Mouse (Mus musculus) liver, embryonic 13.5 days (tissue): ENCODE measurements around the gene Gm11444. TPM values are rescaled to one million over a fixed set of nuclear protein-coding genes. Genes with fewer than 3 reads are reported as not detected.

Experiments used
- ATAC-seq: fragments of 200-750 bp; cut with Nextera tagmentation; 2 replicates; pipeline ENCODE4 v1.8.0; 2017; ENCODE audit warnings: low read depth, mild to moderate bottlenecking, moderate number of reproducible peaks, moderate library complexity
- DNase-seq: peaks from one replicate; pipeline ENCODE4 v3.0.0; 2022
- H3K27ac ChIP-seq: fragments of 300-500 bp; sonication (generic); 2 replicates; pipeline ENCODE4 v1.5.1; 2015; ENCODE audit warnings: moderate library complexity, mild to moderate bottlenecking, inconsistent platforms
- H3K27me3 ChIP-seq: fragments of 300-500 bp; sonication (generic); 2 replicates; pipeline ENCODE4 v1.6.1; 2015; ENCODE audit warnings: mild to moderate bottlenecking, inconsistent platforms
- H3K36me3 ChIP-seq: fragments of 300-500 bp; sonication (generic); 2 replicates; pipeline ENCODE4 v1.6.1; 2015; ENCODE audit warnings: mild to moderate bottlenecking, inconsistent platforms
- H3K4me1 ChIP-seq: fragments of 300-500 bp; sonication (generic); replicated peaks from 2 replicates; pipeline ENCODE4 v1.6.1; 2015; ENCODE audit warnings: inconsistent platforms
- H3K4me2 ChIP-seq: fragments of 300-500 bp; sonication (generic); 2 replicates; pipeline ENCODE4 v1.6.1; 2015; ENCODE audit warnings: inconsistent platforms, mild to moderate bottlenecking, moderate library complexity
- H3K4me3 ChIP-seq: fragments of 300-500 bp; sonication (generic); replicated peaks from 2 replicates; pipeline ENCODE4 v1.5.1; 2015; ENCODE audit warnings: mild to moderate bottlenecking, inconsistent platforms
- H3K9ac ChIP-seq: fragments of 300-500 bp; sonication (generic); 2 replicates; pipeline ENCODE4 v1.6.1; 2015; ENCODE audit warnings: mild to moderate bottlenecking, inconsistent platforms
- H3K9me3 ChIP-seq: fragments of 300-500 bp; sonication (generic); replicated peaks from 2 replicates; pipeline ENCODE4 v1.6.1; 2016; ENCODE audit warnings: inconsistent platforms
- WGBS: fragments of 180-500 bp; shearing (Covaris S2); methylation state at CpG from one replicate; pipeline ENCODE4 v1.1.7; 2015; ENCODE audit not compliant: insufficient replicate concordance; 5-methylcytosine and 5-hydroxymethylcytosine counted together
- polyA plus RNA-seq: library from polyadenylated mRNA; unstranded; fragments of >200 nt; fragmentation: Nextera tagmentation; extraction: Ambion mirVana; gene quantifications from 2 replicates; pipeline ENCODE4 v1.2.1, GENCODE M21; 2015

The Gm11444 gene
- polyA plus RNA-seq, 1 experiment from 2014 or later: not detected

DNA sequence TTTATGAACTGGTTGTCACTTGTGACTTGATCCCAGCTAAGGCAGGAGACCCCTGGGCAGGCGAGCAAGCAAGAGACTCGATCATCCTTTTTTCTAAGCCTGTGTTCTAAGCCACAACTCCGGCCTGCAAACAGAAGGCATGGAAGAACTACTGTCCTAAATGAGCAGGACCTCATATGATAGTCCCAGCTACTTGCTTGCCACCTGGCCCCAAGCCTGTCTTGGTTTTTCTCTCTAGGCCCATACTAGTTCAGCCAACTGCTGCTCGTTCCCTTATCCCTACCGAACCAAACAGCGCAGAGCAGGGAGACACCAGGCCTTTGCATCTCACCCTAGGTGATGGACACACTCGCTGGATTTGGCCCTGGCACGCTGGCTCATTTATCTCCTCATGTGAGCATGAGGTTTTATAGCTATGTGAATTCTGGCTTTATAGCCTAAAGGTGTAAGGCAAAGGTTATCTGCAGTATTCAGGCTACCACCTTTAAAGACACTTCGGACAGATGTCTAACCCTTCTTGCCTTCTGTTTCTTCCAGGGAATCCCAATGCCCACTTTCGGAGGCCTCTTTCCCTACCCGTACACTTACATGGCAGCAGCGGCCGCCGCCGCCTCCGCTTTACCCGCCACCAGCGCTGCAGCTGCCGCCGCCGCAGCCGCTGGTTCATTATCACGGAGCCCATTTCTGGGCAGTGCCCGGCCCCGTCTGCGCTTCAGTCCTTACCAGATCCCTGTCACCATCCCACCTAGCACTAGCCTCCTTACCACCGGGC lies 9.9 kb downstream of the Gm11444 start:
- H3K4me3 ChIP-seq: peak overlapping the region; percentile 20
- DNase-seq: no peak
- peaks cover 39% of the 10 kb centered on the region for H3K4me1 ChIP-seq
- peak overlapping the region; percentile 28; the same call in 1 of the 2 replicates for H3K4me2 ChIP-seq
- no peak for ATAC-seq
- no peak overlapping the region for H3K27ac ChIP-seq
- H3K9me3 ChIP-seq: no peaks in the 10 kb centered on the region
- H3K27me3 ChIP-seq: peaks cover 100% of the 10 kb centered on the region
- H3K36me3 ChIP-seq: no peaks in the 10 kb centered on the region
- H3K9ac ChIP-seq: no peak overlapping the region
- WGBS: 9% methylated on average over 27 of the region's 27 CpGs

DNA sequence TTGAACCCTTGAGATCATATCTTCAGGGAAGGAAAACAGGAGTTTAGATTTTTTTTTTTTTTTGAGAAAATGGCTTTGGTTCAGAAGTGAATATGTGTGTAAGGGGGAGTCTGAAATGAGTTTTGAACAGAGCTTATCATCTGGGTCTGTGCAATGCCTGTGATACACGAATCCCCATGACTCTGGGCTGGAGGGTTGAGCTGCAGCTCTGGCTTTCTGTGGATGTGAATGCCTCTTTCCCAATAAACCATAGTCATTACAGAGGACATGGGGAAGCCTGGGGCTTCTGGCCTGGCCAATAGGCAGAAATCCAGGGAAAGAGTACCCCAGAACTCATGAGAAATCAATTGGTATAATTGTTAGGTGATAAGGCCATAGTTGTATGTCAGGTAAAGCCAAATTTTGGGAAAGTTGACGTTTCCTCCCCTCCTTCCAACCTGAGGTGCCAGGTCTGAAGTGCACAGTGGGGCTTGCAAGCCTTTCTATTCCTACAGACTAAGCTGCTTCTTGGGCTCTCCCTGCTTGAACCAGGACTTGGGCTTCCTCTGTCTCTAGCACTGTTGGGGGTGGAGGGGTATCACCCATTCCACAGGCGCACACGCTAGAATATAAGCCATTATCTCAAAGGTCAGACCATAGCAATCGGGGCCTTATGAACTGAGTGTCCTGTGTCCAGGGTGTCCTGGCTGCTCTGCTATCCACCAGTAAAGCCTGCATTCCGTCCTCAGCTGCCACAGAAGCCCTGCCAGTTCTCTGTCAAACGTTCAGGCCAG lies 10.7 kb downstream of the Gm11444 start:
- Histone ChIP-seq H3K4me2 (no peak overlapping the region), H3K4me3 (no peak overlapping the region), H3K9ac (no peak overlapping the region), H3K27ac (no peak overlapping the region), H3K4me1 (peaks cover 37% of the 10 kb centered on the region), H3K27me3 (peaks cover 100% of the 10 kb centered on the region), H3K9me3 (no peaks in the 10 kb centered on the region), H3K36me3 (no peaks in the 10 kb centered on the region)
- ATAC-seq: no peak
- WGBS: 16% methylated on average over 7 of the region's 7 CpGs
- no peak for DNase-seq

DNA sequence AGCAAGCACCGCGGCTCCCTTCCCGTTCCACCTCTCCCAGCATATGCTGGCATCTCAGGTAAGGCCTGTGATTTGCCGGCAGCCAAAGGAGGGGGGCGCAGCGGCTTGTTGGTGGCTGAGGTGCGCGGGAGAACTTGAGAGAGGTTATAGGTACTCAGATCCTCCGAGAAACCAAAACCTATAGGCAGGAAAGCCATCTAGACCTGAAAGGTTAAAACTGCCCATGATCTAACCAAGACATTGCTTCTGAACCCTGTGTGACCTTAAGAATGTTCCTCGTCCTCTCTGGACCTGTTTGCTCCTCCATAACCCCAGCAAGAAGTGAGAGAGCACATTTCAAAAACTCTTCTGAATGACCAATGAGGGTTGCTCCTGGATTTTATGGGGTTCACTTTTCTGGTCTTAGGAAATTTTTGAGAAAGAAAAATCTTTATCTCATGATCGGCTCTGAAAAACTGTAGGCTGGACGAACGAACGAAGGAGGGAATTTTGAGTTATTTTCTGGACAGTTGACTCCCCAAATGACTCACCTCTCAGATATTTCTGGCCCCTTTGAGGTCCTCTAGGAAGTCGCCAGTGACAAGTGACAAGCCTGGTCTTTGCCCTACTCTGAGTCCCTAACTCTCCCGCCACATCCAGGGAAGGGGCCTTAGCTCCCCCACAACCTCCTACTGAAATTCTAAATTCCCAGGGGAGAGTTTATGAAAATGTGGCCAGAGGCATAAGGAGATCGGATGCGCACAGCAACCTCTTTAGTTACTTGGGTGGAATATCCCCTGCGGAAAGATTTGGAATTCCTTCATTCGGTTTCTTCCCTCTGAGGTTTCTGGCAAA lies 11.5 kb downstream of the Gm11444 start:
- H3K9ac ChIP-seq: no peak overlapping the region
- no peaks in the 10 kb centered on the region for H3K9me3 ChIP-seq
- H3K36me3 ChIP-seq: no peaks in the 10 kb centered on the region
- H3K4me1 ChIP-seq: peaks cover 29% of the 10 kb centered on the region
- WGBS: 12% methylated on average over 20 of the region's 20 CpGs
- peak overlapping the region; percentile 18 for H3K4me3 ChIP-seq
- H3K27ac ChIP-seq: no peak overlapping the region
- H3K4me2 ChIP-seq: peak overlapping the region; percentile 28; the same call in 1 of the 2 replicates
- DNase-seq: no peak
- ATAC-seq: no peak
- peaks cover 100% of the 10 kb centered on the region for H3K27me3 ChIP-seq

DNA sequence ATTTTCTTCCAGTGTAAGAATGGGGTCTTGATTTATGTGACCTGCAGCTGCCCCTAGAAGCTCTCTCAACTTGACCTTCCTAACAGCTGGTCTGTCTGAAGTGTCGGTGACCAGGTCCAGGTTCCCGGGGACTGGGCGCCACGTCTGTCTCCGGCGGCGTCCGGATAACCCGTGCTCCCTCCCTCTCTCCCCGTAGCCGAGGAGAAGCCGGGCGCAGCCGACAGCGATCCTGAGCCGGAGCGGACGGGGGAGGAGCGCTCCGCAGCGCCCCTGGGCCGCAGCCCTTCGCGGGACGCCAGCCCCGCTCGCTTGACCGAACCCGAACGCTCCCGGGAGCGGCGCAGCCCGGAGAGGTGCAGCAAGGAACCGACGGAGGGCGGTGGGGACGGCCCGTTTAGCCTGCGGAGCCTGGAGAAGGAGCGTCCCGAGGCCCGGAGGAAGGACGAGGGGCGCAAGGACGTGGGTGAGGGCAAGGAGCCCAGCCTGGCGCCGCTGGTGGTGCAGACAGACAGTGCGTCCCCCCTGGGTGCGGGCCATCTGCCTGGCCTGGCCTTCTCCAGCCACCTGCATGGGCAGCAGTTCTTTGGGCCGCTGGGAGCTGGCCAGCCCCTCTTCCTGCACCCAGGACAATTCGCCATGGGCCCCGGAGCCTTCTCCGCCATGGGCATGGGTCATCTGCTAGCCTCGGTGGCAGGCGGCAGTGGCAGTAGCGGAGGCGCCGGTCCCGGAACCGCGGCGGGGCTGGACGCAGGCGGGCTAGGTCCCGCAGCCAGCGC lies 12.3 kb downstream of the Gm11444 start:
- Histone ChIP-seq H3K27ac (no peak overlapping the region), H3K9me3 (no peaks in the 10 kb centered on the region), H3K36me3 (no peaks in the 10 kb centered on the region), H3K4me1 (peaks cover 27% of the 10 kb centered on the region), H3K27me3 (peaks cover 100% of the 10 kb centered on the region), H3K9ac (peak overlapping the region; percentile 23; the same call in 1 of the 2 replicates), H3K4me3 (peak overlapping the region; percentile 18), H3K4me2 (peak overlapping the region; percentile 28)
- ATAC-seq (no peak), DNase-seq (no peak)
- WGBS: 2% methylated on average over 67 of the region's 67 CpGs

DNA sequence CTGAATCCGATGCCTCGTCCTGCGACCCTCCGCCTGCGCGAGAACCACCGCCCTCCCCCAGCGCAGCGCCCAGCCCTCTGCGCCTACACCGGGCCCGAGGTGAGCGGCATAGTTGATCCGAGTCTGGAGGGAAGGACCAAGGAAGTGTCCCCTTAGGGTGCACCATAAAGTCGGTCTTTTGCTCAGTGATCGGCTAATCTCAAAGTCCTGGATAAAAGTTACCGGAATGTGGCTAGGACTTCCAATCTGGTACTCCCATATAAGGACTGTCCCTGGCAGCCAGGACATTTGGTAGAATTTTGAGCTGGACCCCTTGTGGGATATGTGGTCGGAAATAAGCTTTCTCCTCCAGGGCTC lies 12.9 kb downstream of the Gm11444 start:
- no peak overlapping the region for H3K27ac ChIP-seq
- H3K36me3 ChIP-seq: no peaks in the 10 kb centered on the region
- no peak for DNase-seq
- peak overlapping the region; percentile 18 for H3K4me3 ChIP-seq
- H3K9me3 ChIP-seq: no peaks in the 10 kb centered on the region
- 4% methylated on average over 18 of the region's 18 CpGs for WGBS
- H3K27me3 ChIP-seq: peaks cover 100% of the 10 kb centered on the region
- H3K4me2 ChIP-seq: peak overlapping the region; percentile 28
- H3K9ac ChIP-seq: no peak overlapping the region
- ATAC-seq: no peak
- peaks cover 28% of the 10 kb centered on the region for H3K4me1 ChIP-seq

DNA sequence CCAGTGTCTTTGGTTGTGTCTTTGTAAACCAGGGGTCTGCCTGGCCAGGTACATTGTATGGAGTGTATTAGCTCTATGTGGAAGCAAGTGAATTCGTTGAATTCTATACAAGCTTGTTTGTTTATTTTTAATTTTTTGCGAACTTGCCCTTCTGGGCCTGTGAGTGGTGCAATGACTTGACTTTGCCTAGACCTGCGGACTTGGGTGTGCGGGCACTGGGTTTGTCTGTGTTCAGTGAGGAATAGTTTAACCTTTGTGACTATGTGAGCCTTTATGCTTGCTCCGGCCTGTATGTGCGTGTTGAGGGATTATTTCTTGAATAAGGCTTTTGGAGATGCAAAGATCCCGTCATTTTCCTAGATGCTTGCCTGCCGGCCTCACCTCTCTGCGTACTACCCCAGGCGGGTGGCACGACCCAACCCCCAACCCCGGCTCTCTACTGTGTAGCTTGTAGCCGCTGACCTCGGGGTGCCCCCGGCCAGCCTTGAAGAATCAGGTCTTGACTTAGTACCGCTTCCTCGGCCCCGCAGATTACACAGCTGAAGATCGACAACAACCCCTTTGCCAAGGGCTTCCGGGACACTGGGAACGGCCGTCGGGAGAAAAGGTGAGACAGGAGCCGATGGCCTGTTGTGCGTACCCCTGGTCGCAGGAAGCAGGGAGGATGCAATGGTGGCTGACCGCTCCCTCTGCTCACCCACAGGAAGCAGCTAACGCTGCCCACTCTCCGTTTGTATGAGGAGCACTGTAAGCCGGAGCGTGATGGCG lies 13.4 kb downstream of the Gm11444 start:
- 6% methylated on average over 32 of the region's 32 CpGs for WGBS
- Histone ChIP-seq H3K4me2 (peak overlapping the region; percentile 28), H3K9me3 (no peaks in the 10 kb centered on the region), H3K9ac (no peak overlapping the region), H3K4me1 (peaks cover 29% of the 10 kb centered on the region), H3K27ac (no peak overlapping the region), H3K27me3 (peaks cover 100% of the 10 kb centered on the region), H3K4me3 (peak overlapping the region; percentile 18), H3K36me3 (no peaks in the 10 kb centered on the region)
- ATAC-seq (no peak), DNase-seq (no peak)

DNA sequence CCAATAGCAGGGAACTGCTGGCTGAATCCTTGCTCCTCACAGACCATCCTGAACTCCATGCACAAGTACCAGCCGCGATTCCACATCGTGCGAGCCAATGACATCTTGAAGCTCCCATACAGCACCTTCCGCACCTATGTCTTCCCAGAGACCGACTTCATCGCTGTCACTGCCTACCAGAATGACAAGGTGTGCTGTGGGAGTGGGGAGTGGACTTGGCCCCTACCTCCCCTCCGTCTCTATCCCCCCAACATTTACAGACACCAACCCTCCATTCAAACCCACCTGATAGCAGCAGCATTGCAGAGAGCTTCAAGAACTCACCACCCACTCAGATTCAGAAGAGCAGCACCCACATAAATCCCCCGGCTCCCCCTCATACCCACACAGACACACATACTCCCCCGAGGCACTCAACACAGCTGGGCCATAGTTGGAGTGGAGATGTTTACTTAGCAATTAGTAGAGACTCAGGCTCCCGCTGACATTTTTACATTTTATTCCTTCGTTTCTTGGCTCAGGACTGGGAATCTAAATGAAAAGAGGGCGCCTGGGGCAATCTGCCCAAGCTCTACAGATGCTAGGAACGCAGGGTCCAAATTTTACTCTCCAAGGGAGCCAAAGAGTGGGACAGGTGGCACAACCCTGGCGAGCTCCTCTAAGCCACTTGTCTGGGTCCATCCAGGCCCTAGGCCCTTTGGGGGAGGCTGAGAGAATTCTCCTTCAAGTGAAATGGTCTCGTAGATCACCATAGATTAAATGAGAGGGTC lies 14.2 kb downstream of the Gm11444 start:
- Histone ChIP-seq H3K36me3 (no peaks in the 10 kb centered on the region), H3K27ac (no peak overlapping the region), H3K4me2 (no peak overlapping the region), H3K27me3 (peaks cover 100% of the 10 kb centered on the region), H3K9ac (no peak overlapping the region), H3K9me3 (no peaks in the 10 kb centered on the region), H3K4me1 (peaks cover 33% of the 10 kb centered on the region), H3K4me3 (no peak overlapping the region; the same call in 1 of the 2 replicates)
- ATAC-seq (no peak), DNase-seq (no peak)
- WGBS: 14% methylated on average over 16 of the region's 16 CpGs

DNA sequence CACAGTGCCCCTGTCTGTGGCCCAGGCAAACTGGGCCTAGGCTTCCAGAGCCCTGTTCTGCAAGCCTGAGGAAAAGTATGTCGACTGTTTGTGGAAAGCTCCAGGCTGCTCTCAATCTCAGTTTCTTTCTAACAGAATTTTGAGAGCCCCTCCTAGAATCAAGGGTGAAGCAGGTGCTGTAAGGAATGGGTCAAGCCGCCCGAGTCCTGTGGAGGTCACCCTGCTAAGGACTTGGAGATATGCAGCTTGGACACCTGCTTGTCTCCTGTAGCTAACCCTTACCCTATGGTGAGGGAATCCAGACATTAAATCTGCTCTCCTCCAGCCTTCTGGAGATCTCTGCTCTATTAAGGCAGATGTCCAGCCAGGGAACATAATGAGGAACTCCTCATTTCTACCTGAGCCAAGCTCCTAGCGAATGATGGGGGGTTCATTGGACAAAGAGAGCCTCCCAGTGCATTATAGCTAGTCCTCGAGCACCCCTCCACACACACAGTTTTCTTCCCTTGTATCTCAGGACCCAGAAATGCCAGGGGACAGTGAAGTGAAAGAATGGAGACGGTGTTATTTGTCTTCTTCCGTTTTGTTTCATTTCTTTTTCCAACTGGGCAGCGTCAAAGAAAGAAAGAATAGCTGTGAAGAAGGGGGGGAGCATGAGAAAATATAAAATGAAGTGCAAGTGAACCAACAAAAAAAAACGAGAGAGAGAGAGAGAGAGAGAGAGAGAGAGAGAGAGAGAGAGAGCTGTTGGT lies 15.0 kb downstream of the Gm11444 start:
- Histone ChIP-seq H3K4me1 (peaks cover 28% of the 10 kb centered on the region), H3K36me3 (no peaks in the 10 kb centered on the region), H3K4me2 (0 out of 2 replicates have a peak overlapping the region, but pooled peaks have one; percentile 66), H3K9me3 (no peaks in the 10 kb centered on the region), H3K27me3 (peaks cover 100% of the 10 kb centered on the region), H3K4me3 (peak overlapping the region; percentile 53), H3K27ac (no peak overlapping the region), H3K9ac (no peak overlapping the region)
- ATAC-seq: no peak
- 11% methylated on average over 9 of the region's 9 CpGs for WGBS
- no peak for DNase-seq

DNA sequence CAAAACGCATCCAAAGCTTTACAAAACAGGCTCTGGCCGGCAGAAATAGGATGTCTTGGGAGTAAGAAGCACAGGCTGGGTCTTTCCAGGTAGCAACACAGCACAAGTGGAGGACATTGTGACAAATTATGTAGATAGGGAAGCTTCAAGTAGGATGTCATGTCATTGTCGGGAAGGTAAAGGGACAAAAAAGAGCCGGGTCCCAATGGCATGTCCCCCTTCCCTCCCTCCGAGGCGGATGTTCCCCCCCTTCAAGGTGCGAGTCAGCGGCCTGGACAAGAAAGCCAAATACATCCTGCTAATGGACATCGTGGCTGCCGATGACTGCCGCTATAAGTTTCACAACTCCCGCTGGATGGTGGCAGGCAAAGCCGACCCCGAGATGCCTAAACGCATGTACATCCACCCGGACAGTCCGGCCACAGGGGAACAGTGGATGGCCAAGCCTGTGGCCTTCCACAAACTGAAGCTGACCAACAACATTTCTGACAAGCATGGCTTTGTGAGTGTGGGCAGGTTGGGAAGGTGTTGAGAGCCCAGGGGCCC lies 15.7 kb downstream of the Gm11444 start:
- no peak overlapping the region for H3K9ac ChIP-seq

More for the DNA sequence above, 15.7 kb downstream of the Gm11444 start:
- Histone ChIP-seq H3K9me3 (no peaks in the 10 kb centered on the region), H3K27me3 (peaks cover 100% of the 10 kb centered on the region), H3K4me2 (peak overlapping the region; percentile 66), H3K4me1 (peaks cover 34% of the 10 kb centered on the region), H3K4me3 (peak overlapping the region; percentile 53), H3K27ac (no peak overlapping the region), H3K36me3 (no peaks in the 10 kb centered on the region)
- WGBS: 7% methylated on average over 17 of the region's 17 CpGs
- DNase-seq: no peak
- no peak for ATAC-seq
